Mouse (Mus musculus): ENCODE results near the gene Impg1.

DNA sequence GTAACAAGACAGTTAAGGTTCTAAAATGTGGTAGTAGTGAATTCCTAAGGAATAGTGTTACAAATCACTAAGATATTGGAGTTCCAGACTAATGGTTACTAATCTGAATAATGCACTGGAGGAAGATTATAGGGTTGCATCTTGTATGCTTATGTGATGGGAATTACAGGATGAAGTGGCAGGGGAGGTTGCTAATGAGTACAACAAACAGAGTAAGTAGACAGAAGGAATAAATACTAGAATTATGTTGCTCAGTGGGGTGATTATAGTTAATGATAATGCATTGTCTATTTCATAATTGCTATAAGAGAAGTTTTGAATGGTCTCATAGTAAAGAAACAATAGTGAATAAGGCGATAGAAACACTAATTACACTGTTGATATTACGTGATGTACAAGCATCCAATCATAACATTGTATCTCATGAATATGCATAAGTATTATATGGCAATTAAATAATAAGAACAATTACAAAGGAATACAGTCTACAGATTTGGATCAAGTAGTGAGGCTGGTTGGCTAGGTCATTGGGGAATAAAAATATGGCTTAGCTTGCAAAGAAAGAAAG, 85.1 kb downstream of the Impg1 start:
- no peak for TF ChIP-seq EP300 (IDR thresholded peaks at IDR 0.05; ENCODE audit: low read depth)
- no peak for TF ChIP-seq CTCF (IDR thresholded peaks at IDR 0.05; ENCODE audit: low read depth)

Data from liver, embryonic 14.5 days (tissue).